Comparison of ENCODE assay signal across 8 mouse cellular contexts in the genomic region with DNA sequence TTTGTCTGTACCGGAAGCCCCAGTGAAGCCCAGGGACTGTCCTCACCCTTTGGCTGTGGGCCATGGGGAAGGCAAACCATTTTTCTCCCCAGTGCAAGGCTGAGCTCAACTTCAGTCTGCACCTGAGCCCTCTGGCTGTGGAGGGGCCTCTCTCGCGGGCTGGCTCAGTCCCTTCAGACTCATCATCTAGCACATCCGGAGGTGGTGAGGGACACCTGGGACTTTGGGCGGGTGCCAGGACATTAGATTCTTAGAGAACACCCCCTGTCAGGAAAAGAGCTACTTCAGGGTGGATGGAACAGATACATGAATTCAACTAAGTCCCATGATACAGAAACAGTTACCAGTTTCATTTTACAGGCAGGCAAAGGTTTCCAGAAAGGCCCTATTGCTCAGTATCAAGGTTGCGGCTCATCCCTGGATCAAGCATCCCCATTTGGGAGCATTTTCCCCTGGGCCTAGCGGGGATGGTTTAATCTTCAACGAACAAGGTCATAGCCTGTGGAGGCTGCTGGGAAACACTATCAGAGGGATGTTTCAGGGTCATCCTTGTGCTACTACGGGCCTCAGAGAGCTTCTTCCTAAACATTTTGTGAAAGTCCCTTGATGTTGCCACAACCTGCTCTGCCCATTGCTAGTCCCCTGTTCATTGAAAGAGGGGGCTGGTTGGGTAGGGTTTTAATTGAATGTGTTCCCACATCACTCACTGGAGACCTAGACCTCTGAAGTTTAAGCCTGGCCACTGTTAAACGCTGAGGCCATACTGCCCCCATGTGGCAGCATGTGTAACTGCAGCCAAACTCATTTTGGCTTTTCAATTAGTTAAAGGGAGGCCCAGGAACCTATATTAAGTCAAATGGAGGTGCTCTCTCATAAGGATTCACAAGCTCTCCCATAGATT. TPM values are rescaled to one million over a fixed set of nuclear protein-coding genes. Genes with fewer than 3 reads are reported as not detected.
A peak's percentile ranks its signal among the peaks of the same experiment; 100 is the strongest.
DNase-seq lines count a peak whose midpoint lies in the region; ATAC-seq lines count a peak whose summit lies in the region.

No protein-coding gene starts in this region.

- no peak overlapping the region for H3K4me3 ChIP-seq in embryonic facial prominence, embryonic 12.5 days

- H3K9ac ChIP-seq in embryonic facial prominence, embryonic 12.5 days = no peak overlapping the region

- 52% methylated on average over 10 of the region's 10 CpGs for WGBS in embryonic facial prominence, embryonic 12.5 days

- DNase-seq in adrenal gland, adult (ENCODE audit: inconsistent age in 2 of 2, low spot score in 1 of 2) = peak; percentile 38 to 87
- no peak for DNase-seq in adrenal gland, postnatal 4 days (ENCODE audit: low spot score in 2 of 2)
- DNase-seq in spleen, postnatal 10 days (ENCODE audit: low spot score in 2 of 2) = peak; percentile 32 to 57
- DNase-seq in spleen, adult 18-20 months = no peak
- peak; percentile 61 for DNase-seq in induced T-regulatory cell, adult 2 months (ENCODE audit: low read depth)

- peaks cover 3% of the 10 kb centered on the region; the same call in 1 of the 2 replicates for H3K4me1 ChIP-seq in embryonic facial prominence, embryonic 12.5 days

- H3K4me2 ChIP-seq in embryonic facial prominence, embryonic 12.5 days (replicated peaks) = no peak overlapping the region

- H3K27ac ChIP-seq in embryonic facial prominence, embryonic 12.5 days = peak overlapping the region; percentile 9; the same call in 1 of the 2 replicates

- peaks cover 30% of the 10 kb centered on the region for H3K36me3 ChIP-seq in embryonic facial prominence, embryonic 12.5 days

- no peak for ATAC-seq in embryonic facial prominence, embryonic 12.5 days (ENCODE audit: insufficient number of reproducible peaks, insufficient read depth, low FRiP score, low TSS enrichment)
- ATAC-seq in megakaryocyte progenitor cell, adult 5-6 weeks (replicated peaks; ENCODE audit: poor library complexity) = peak; percentile 95
- no peak for ATAC-seq in erythroblast, adult 5-6 weeks (replicated peaks; ENCODE audit: low FRiP score, poor library complexity, severe bottlenecking)

- no peaks in the 10 kb centered on the region for H3K9me3 ChIP-seq in embryonic facial prominence, embryonic 12.5 days

- H3K27me3 ChIP-seq in embryonic facial prominence, embryonic 12.5 days = no peaks in the 10 kb centered on the region

RNA-seq across cellular contexts. Expression of gene Igfbp5, which starts 20.1 kb away (rescaled TPM):
- 100 to 1,000 TPM; 111 to 142 TPM for total RNA-seq in adrenal gland, postnatal 4 days (2021)
- polyA plus RNA-seq in embryonic facial prominence, embryonic 12.5 days (2016; fragmentation: Nextera tagmentation; extraction: Ambion mirVana) = 142 and 150 TPM in 2 replicates
- 0.20 and 0.39 TPM in 2 replicates for total RNA-seq in megakaryocyte progenitor cell, adult 5-6 weeks (2015)
- total RNA-seq in megakaryocyte progenitor cell, adult 5-6 weeks (2017) = 0.07 and 0.12 TPM in 2 replicates
- total RNA-seq in erythroblast, adult 5-6 weeks (2015; ENCODE audit: low replicate concordance) = 2.3 and 3.3 TPM in 2 replicates
- total RNA-seq in erythroblast, adult 5-6 weeks (2017; ENCODE audit: low replicate concordance) = 0.42 and 2.5 TPM in 2 replicates

RNA-seq across cellular contexts. Expression of gene Igfbp2, which starts 30.3 kb away (rescaled TPM):
- 100 to 1,000 TPM in 1 of 2 experiments, 10 to 100 TPM in 1; 26.7 to 306 TPM for total RNA-seq in adrenal gland, postnatal 4 days (2021)
- polyA plus RNA-seq in embryonic facial prominence, embryonic 12.5 days (2016; fragmentation: Nextera tagmentation; extraction: Ambion mirVana) = 429 and 434 TPM in 2 replicates
- not detected in 2 replicates for total RNA-seq in megakaryocyte progenitor cell, adult 5-6 weeks (2015)
- not detected in 2 replicates for total RNA-seq in megakaryocyte progenitor cell, adult 5-6 weeks (2017)
- total RNA-seq in erythroblast, adult 5-6 weeks (2015; ENCODE audit: low replicate concordance) = not detected in 2 replicates
- not detected in 2 replicates for total RNA-seq in erythroblast, adult 5-6 weeks (2017; ENCODE audit: low replicate concordance)

Comparison
In these comparisons a context has a peak if more than half of its experiments do, and no peak if none do; other contexts are left out.
1. DNase-seq: peak in adrenal gland, adult (2 of 2), spleen, postnatal 10 days (2 of 2) and induced T-regulatory cell, adult 2 months (single experiment); none in adrenal gland, postnatal 4 days (0 of 2) and spleen, adult 18-20 months (0 of 2).
2. RNA of gene Igfbp5, which starts 20.1 kb away (total RNA-seq): 111 to 142 TPM in adrenal gland, postnatal 4 days; 0.42 to 3.3 TPM in erythroblast, adult 5-6 weeks and 0.07 to 0.39 TPM in megakaryocyte progenitor cell, adult 5-6 weeks; every median in the first group is over 10 times any median in the second.
3. RNA of gene Igfbp2, which starts 30.3 kb away (total RNA-seq): 26.7 to 306 TPM in adrenal gland, postnatal 4 days; not detected in megakaryocyte progenitor cell, adult 5-6 weeks and not detected in erythroblast, adult 5-6 weeks; every median in the first group is over 10 times any median in the second.